Mouse (Mus musculus) erythroblast, embryonic 14.5 days (primary cell): ENCODE measurements around the gene Atrnl1.

ENCODE experiments used
- GATA1 ChIP-seq: IDR thresholded peaks from 2 replicates; pipeline ENCODE4 v1.6.1; 2012; ENCODE audit warnings: low read length, inconsistent platforms, mixed read lengths
- TAL1 ChIP-seq: IDR thresholded peaks from 3 replicates; pipeline ENCODE4 v1.6.1; 2012; ENCODE audit warnings: low read length, inconsistent platforms, mixed read lengths

GRCm38 (mm10) chr19:58043120-58043519, 432.3 kb downstream of the Atrnl1 start:
- TF ChIP-seq GATA1 (no peak), TAL1 (no peak)
